Mouse (Mus musculus) forebrain, embryonic 13.5 days (tissue): Measurements from ENCODE around the gene Smarcc2. TPM values are rescaled to one million over a fixed set of nuclear protein-coding genes. Genes with fewer than 3 reads are reported as not detected.
A peak's percentile ranks its signal among the peaks of the same experiment; 100 is the strongest.
"Not testable (repeated sequence)": the region's sequence is repeated elsewhere in the genome, so short reads cannot be mapped to it uniquely, and the experiment has no call there.

Experiments
- ATAC-seq: fragments of 200-750 bp; cut with Nextera tagmentation; 2 replicates; pipeline ENCODE4 v1.8.0; 2017
- H3K27ac ChIP-seq: fragments of 300-500 bp; sonication (generic); 2 replicates; pipeline ENCODE4 v1.5.1; 2015; ENCODE audit warnings: inconsistent platforms, mild to moderate bottlenecking, moderate library complexity
- H3K27me3 ChIP-seq: fragments of 300-500 bp; sonication (generic); 2 replicates; pipeline ENCODE4 v1.6.1; 2015; ENCODE audit warnings: mild to moderate bottlenecking, inconsistent platforms
- H3K36me3 ChIP-seq: fragments of 300-500 bp; sonication (generic); 2 replicates; pipeline ENCODE4 v1.6.1; 2015; ENCODE audit warnings: mild to moderate bottlenecking, inconsistent platforms; ENCODE audit not compliant: poor library complexity, severe bottlenecking
- H3K4me1 ChIP-seq: fragments of 300-500 bp; sonication (generic); 2 replicates; pipeline ENCODE4 v1.6.1; 2015; ENCODE audit warnings: inconsistent platforms
- H3K4me2 ChIP-seq: fragments of 300-500 bp; sonication (generic); 2 replicates; pipeline ENCODE4 v1.6.1; 2015; ENCODE audit warnings: inconsistent platforms, mild to moderate bottlenecking, moderate library complexity
- H3K4me3 ChIP-seq: fragments of 300-500 bp; sonication (generic); 2 replicates; pipeline ENCODE4 v1.5.1; 2015; ENCODE audit warnings: mild to moderate bottlenecking, inconsistent platforms
- H3K9ac ChIP-seq: fragments of 300-500 bp; sonication (generic); 2 replicates; pipeline ENCODE4 v1.6.1; 2015; ENCODE audit warnings: mild to moderate bottlenecking, inconsistent platforms
- H3K9me3 ChIP-seq: fragments of 300-500 bp; sonication (generic); replicated peaks from 2 replicates; pipeline ENCODE4 v1.6.1; 2016; ENCODE audit warnings: inconsistent platforms
- WGBS: fragments of 180-500 bp; shearing (Covaris S2); methylation state at CpG from one replicate; pipeline ENCODE4 v1.1.7; 2015; 5-methylcytosine and 5-hydroxymethylcytosine counted together
- polyA plus RNA-seq: library from polyadenylated mRNA; unstranded; fragments of >200 nt; fragmentation: Nextera tagmentation; extraction: Ambion mirVana; gene quantifications from 2 replicates; pipeline ENCODE4 v1.2.1, GENCODE M21; 2015

Gene Smarcc2
- polyA plus RNA-seq, 1 experiment from 2014 or later, result 166 TPM

DNA sequence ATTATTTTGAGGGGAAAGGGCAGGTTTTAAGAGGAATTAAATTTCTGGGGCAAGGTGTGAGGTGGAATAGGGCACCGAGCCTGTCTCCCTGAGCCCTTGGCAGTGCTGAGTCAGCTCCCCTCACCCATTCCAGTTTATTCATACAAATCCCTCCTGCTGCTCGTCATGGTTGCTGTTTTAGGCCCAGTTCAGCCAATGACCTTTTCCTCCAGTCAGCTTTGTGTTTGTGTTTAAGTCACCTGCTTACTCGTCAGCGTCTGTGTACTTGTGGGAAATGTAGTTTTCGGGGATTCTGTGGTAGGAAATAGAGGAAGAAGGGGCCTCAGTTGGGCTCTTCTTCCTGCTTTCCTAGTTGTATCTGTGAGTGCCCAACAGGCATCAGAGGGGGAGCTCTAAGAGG, 30.3 kb downstream of the Smarcc2 start:
- Histone ChIP-seq H3K9me3 (no peaks in the 10 kb centered on the region), H3K9ac (0 out of 2 replicates have a peak overlapping the region, but pooled peaks have one; percentile 18), H3K27ac (no peak overlapping the region), H3K4me2 (no peak overlapping the region), H3K36me3 (peaks cover 75% of the 10 kb centered on the region), H3K4me1 (peaks cover 20% of the 10 kb centered on the region), H3K27me3 (no peaks in the 10 kb centered on the region), H3K4me3 (no peak overlapping the region)
- 69% methylated on average over 5 of the region's 5 CpGs for WGBS
- no peak for ATAC-seq

DNA sequence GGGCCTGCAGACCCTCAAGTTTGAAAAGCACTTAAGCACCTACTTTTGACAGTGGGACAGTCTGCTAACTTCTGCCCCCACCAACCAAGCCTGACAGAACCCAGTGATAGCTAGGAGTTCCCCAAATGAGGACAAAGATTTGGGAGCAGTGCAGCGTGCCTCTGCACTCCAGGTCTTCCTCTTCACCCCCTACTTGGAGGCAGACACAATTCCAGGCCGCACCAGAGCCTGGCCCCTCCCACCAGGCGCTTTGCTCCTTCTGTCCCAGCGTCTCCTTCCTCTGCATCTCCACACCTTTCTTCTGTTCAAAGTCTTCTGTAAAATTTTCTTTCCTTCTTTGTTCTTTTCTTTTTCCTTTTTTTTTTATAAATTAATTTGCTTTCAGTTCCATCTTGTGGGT, 30.7 kb downstream of the Smarcc2 start:
- H3K4me3 ChIP-seq, result no peak overlapping the region
- 67% methylated on average over 4 of the region's 4 CpGs for WGBS
- no peaks in the 10 kb centered on the region for H3K27me3 ChIP-seq
- no peak overlapping the region for H3K27ac ChIP-seq
- H3K36me3 ChIP-seq, result peaks cover 71% of the 10 kb centered on the region
- H3K4me1 ChIP-seq, result peaks cover 24% of the 10 kb centered on the region
- ATAC-seq, result no peak
- H3K9me3 ChIP-seq, result no peaks in the 10 kb centered on the region
- H3K4me2 ChIP-seq, result no peak overlapping the region
- 0 out of 2 replicates have a peak overlapping the region, but pooled peaks have one; percentile 18 for H3K9ac ChIP-seq

DNA sequence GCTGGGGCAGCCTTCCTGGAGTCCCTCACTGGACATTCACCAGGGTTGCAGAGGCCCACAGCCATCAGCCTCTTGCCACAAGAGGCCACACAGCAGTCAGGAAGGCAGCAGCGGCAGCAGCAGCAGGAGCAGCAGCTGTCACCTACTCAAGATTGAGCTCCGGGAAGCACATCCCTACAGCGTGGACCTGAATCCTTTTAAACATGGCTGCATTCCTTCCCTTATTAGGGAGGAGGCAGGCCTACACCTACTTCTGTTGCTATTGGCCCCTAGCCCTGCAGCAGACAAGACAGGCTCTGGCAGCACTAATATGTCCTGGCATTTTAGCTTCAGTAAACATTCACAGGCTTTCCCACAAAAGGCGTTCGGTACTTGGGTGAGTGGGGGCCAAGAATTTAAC, 31.2 kb downstream of the Smarcc2 start:
- H3K4me1 ChIP-seq, result peaks cover 28% of the 10 kb centered on the region
- H3K27me3 ChIP-seq, result no peaks in the 10 kb centered on the region
- H3K9me3 ChIP-seq, result no peaks in the 10 kb centered on the region
- H3K36me3 ChIP-seq, result peaks cover 67% of the 10 kb centered on the region
- no peak overlapping the region for H3K4me2 ChIP-seq
- H3K4me3 ChIP-seq, result no peak overlapping the region
- 78% methylated on average over 5 of the region's 5 CpGs for WGBS
- no peak overlapping the region for H3K27ac ChIP-seq
- ATAC-seq, result no peak
- H3K9ac ChIP-seq, result 0 out of 2 replicates have a peak overlapping the region, but pooled peaks have one; percentile 18

DNA sequence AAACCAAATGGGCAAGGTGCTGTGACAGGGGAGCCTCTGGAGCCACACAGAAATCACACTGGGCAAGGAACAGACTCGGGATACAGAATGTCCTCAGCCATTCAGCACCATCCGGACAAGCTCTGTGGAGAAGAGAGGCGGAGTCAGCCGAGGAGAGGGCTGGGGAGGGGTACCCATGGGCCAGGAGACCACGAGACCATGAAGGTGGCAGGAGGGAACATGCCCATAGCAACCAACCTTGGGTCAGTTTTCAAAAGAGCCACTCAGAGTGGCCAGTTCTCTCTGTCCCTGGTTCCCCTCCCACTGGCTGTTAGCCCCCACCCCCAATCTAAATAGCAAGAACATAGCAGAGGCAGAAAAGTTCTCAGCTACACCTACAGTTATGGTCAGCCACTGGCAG, 31.9 kb downstream of the Smarcc2 start:
- 0 out of 2 replicates have a peak overlapping the region, but pooled peaks have one; percentile 6 for H3K4me3 ChIP-seq
- no peak overlapping the region for H3K27ac ChIP-seq
- no peaks in the 10 kb centered on the region for H3K27me3 ChIP-seq

DNA sequence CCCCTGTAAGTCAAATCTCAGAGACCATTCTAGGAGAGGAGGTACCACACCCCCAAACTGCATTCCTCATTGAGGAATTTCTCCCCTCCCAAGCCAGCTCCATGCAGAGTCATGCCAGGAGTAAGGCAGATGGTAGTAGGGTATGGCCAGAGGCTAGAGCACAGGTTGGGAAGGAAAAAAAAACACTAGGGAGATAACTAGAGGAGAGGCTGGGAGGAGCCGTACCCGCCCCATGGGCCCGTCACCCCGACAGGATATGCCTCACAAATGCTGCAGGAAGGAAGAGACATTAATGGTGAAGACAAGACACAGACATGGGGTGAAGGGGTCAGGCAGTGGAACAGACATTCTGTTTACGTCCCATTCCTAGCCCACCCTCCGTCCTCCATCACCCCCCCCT, 32.4 kb downstream of the Smarcc2 start:
- Histone ChIP-seq H3K9ac (peak overlapping the region; percentile 40; the same call in 1 of the 2 replicates), H3K4me2 (peak overlapping the region; percentile 82), H3K4me3 (peak overlapping the region; percentile 73; the same call in 1 of the 2 replicates), H3K27me3 (no peaks in the 10 kb centered on the region), H3K4me1 (peaks cover 28% of the 10 kb centered on the region), H3K36me3 (peaks cover 55% of the 10 kb centered on the region), H3K9me3 (no peaks in the 10 kb centered on the region), H3K27ac (no peak overlapping the region)
- no peak for ATAC-seq
- 85% methylated on average over 6 of the region's 6 CpGs for WGBS

More for the DNA sequence above, 31.9 kb downstream of the Smarcc2 start:
- ATAC-seq, result no peak
- 46% methylated on average over 5 of the region's 5 CpGs for WGBS
- H3K4me2 ChIP-seq, result no peak overlapping the region
- no peaks in the 10 kb centered on the region for H3K9me3 ChIP-seq
- peaks cover 60% of the 10 kb centered on the region for H3K36me3 ChIP-seq
- peaks cover 28% of the 10 kb centered on the region for H3K4me1 ChIP-seq
- H3K9ac ChIP-seq, result no peak overlapping the region

DNA sequence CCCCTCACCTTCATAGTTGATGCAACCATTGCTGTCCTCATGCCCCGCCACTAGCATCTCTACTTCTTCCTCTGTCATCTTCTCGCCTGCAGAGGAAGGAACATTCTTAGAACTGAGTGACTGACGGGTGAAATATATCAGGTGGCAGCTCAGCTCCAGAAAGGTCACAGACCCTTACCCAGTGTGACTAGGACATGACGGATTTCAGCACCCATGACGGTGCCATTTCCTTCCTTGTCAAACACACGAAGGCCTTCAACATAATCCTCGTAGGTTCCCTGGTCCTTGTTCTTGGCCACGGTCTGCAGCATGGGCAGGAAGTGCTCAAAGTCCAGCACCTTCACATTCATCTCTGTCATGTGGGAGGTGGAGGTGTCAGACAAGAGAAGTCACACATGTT, 33.0 kb downstream of the Smarcc2 start:
- Histone ChIP-seq H3K36me3 (peaks cover 50% of the 10 kb centered on the region), H3K27ac (0 out of 2 replicates have a peak overlapping the region, but pooled peaks have one; percentile 85), H3K9ac (peak overlapping the region; percentile 88), H3K4me1 (peaks cover 28% of the 10 kb centered on the region), H3K4me3 (peak overlapping the region; percentile 73; the same call in 1 of the 2 replicates), H3K4me2 (peak overlapping the region; percentile 82)
- H3K27me3 ChIP-seq, ATAC-seq, H3K9me3 ChIP-seq: not testable (repeated sequence)
- 83% methylated on average over 8 of the region's 8 CpGs for WGBS

DNA sequence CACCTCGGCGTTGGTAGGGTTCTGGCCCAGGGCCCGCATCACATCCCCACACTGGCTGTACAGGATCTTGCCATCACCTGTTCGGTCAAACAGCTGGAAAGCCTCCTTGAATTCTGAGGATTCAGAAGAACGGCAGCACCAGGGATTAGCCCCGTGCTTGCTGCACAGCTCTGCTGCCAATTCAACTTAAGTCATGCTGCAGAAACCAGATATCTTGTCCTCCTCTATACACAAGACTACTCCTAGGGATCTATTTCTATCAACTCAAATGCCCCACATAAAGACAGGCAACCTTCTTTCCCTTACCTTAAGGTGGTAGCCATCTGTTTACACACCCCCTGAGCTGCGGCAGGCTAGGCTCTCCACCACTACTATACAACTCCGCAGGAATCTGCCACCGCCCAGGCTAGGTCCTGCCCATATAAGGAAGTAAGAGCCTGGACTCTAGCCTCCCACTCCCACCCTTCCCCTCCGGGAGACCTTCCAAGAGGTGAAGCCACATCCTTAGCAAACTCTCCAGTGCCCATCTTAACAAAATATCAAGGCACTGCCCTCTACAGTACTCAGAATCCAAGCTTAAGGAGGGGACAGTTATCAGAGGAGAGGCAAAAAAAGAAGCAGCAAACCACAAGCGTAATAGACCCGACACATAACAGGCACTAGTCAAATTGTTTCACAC, 33.7 kb downstream of the Smarcc2 start:
- WGBS, result 27% methylated on average over 12 of the region's 12 CpGs
- Histone ChIP-seq H3K4me2 (peak overlapping the region; percentile 82), H3K4me3 (peak overlapping the region; percentile 73), H3K36me3 (peaks cover 43% of the 10 kb centered on the region), H3K27ac (peak overlapping the region; percentile 85), H3K4me1 (peaks cover 29% of the 10 kb centered on the region), H3K9ac (peak overlapping the region; percentile 88), H3K27me3 (peaks cover 3% of the 10 kb centered on the region; the same call in 1 of the 2 replicates), H3K9me3 (no peaks in the 10 kb centered on the region)
- peak; percentile 20 for ATAC-seq

DNA sequence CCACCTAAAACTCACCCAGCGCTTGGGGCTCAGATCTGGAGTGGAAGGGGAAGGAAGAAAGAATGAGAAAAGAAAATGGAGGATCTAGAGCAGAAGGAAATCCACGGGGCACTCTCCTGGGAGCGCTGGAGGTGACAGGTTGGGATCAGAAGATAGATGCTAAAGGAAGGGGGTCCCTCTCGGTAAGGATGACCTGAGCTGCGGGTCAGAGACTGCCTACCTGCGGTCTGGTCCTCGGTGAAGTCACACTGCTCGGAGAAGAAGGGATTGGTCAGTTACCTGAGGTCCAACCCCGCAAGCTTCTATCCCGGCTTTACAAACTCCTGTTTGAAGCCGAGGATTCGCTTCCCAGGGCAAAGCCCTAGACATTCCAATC, 34.3 kb downstream of the Smarcc2 start:
- H3K4me1 ChIP-seq, result peaks cover 35% of the 10 kb centered on the region

DNA sequence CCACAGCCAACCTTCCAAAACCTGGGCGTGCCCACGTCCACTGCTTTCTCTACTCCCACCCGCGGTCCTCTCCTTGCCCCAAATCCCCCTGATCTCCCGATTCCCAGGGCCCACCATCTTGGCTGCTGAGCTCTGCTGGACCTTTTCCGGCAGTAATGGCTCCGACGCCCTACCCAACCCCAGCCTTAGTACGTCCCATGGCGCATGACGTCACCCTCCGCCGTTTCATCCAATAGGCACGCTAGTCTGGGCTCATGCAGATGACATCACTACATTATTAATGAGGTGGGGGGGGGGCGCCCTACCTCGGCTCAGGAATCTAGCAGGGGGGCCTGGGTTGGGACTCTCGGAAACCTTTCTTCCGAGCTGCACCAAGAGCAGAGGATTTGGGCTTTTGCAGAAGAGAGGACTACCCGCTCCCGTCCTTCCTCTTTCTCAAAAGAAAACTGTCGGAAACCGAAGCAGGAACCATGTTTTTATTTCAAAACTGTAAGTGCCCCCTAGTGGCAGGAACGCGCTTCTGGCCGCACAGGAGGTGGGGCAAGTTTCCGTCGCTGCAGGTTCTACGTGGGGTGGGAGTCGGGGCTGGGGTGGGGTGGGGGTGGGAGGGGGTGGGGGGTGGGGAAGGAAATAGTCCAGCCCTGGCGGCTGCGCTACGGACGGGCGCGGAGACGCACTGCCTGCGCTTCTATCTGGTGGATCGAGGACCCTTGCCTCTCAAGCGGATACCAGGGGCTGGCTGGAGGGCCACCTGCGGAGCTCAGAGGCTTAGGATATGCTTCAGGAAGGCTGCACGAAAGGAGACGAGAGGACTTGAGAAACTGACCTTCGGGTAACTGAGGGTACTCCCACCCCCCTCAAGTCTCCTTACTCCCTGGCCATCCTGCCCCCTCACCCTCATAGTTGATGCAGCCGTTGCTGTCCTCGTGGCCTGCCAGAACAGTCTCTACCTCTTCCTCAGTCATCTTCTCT, 34.9 kb downstream of the Smarcc2 start, which contains the start of gene Myl6:
Gene Myl6 (minus strand): TSS at position 451 of the 972 bp plus-strand sequence.
- H3K27ac ChIP-seq, result peak within 1 kb of the TSS; percentile 85
- H3K9ac ChIP-seq, result peak within 1 kb of the TSS; percentile 88
- under 1% methylated on average over 45 of the region's 45 CpGs for WGBS
- peak; percentile 95 for ATAC-seq
- peaks cover 3% of the 10 kb centered on the region; the same call in 1 of the 2 replicates for H3K27me3 ChIP-seq
- peak within 1 kb of the TSS; percentile 73 for H3K4me3 ChIP-seq
- peak within 1 kb of the TSS; percentile 82 for H3K4me2 ChIP-seq
- H3K4me1 ChIP-seq, result peaks cover 36% of the 10 kb centered on the region
- peaks cover 31% of the 10 kb centered on the region for H3K36me3 ChIP-seq
- H3K9me3 ChIP-seq, result no peaks in the 10 kb centered on the region

More for the DNA sequence above, 34.3 kb downstream of the Smarcc2 start:
- WGBS, result under 1% methylated on average over 12 of the region's 12 CpGs
- peak overlapping the region; percentile 85 for H3K27ac ChIP-seq
- no peaks in the 10 kb centered on the region for H3K9me3 ChIP-seq
- peak overlapping the region; percentile 82 for H3K4me2 ChIP-seq
- peaks cover 37% of the 10 kb centered on the region for H3K36me3 ChIP-seq
- peak overlapping the region; percentile 88 for H3K9ac ChIP-seq
- peaks cover 3% of the 10 kb centered on the region; the same call in 1 of the 2 replicates for H3K27me3 ChIP-seq
- H3K4me3 ChIP-seq, result peak overlapping the region; percentile 73
- no peak for ATAC-seq

DNA sequence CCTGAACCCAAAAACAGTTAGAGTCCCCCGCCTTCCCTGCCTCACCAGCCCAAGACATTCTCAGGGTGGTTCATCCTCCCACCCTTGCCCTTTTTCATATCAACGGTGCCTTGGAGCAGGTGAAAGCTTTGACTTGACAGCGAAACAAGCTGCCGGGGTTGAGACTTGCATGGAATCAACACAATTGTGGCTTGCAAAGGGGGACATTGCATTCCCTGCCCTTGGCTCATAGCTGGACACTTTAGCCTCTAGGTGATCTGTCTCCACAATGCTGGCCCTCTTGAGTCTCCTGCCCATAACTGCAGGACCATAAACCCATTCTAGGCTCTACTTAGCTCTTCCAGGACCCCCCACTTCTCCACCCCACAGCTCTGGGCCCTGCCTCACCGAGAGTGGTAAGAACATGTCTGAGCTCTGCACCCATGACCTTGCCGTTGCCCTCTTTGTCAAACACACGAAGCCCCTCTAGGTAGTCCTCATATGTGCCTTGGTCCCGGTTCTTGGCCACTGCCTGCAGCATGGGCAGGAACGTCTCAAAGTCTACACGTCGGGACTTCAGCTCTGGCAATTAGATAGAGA, 35.7 kb downstream of the Smarcc2 start:
- WGBS, result 65% methylated on average over 11 of the region's 11 CpGs
- no peak for ATAC-seq
- H3K4me1 ChIP-seq, result peaks cover 41% of the 10 kb centered on the region
- H3K9me3 ChIP-seq, result no peaks in the 10 kb centered on the region
- peak overlapping the region; percentile 82 for H3K4me2 ChIP-seq
- peak overlapping the region; percentile 73 for H3K4me3 ChIP-seq
- peak overlapping the region; percentile 85 for H3K27ac ChIP-seq
- H3K27me3 ChIP-seq, result peaks cover 3% of the 10 kb centered on the region; the same call in 1 of the 2 replicates
- H3K9ac ChIP-seq, result peak overlapping the region; percentile 78
- H3K36me3 ChIP-seq, result peaks cover 23% of the 10 kb centered on the region

DNA sequence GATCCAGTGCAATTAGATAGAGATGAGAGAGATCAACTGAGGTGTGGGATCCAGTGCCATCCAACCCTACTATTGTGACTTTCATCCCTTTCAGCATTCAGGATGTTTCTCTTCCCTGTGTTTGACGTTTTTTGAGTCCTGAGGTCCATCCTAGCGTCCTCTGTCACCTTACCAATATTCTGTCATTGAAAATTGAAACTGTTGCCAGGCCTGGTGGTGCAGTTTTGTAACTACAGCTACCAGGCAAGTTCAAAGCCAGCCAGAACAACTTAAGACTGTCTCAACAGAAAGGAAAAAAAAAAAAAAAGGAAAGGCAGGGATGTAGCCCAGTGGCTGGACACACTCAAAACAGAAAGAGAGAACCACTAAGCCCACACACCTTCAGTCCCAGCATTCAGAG, 36.2 kb downstream of the Smarcc2 start:
- Histone ChIP-seq H3K9ac (no peak overlapping the region), H3K4me2 (peak overlapping the region; percentile 82), H3K4me1 (peaks cover 41% of the 10 kb centered on the region), H3K27me3 (peaks cover 3% of the 10 kb centered on the region; the same call in 1 of the 2 replicates), H3K9me3 (no peaks in the 10 kb centered on the region), H3K36me3 (peaks cover 18% of the 10 kb centered on the region), H3K4me3 (peak overlapping the region; percentile 73; the same call in 1 of the 2 replicates), H3K27ac (no peak overlapping the region)
- no peak for ATAC-seq
- 76% methylated on average over 2 of the region's 2 CpGs for WGBS
